In genomic region chr2:81023620-81024019, GRCm38 (mm10) we compare ENCODE assay signal across 15 mouse cellular contexts.
"Had no signal": no experiment of that assay in that cellular context is flagged by ENCODE, and none has a peak within 500 bp of the region (broad histone marks: within the 10 kb centered on the region; RNA-seq: fewer than 3 reads in every experiment).

No protein-coding gene starts in this region.

- H3K4me2 ChIP-seq: limb, embryonic 13.5 days; liver, embryonic 12.5 days; liver, embryonic 15.5 days; lung, embryonic 15.5 days; midbrain, embryonic 11.5 days had no signal

- H3K9ac ChIP-seq: limb, embryonic 13.5 days; liver, embryonic 12.5 days; liver, embryonic 15.5 days; lung, embryonic 15.5 days had no signal

- H3K27me3 ChIP-seq: limb, embryonic 13.5 days; liver, embryonic 12.5 days; liver, embryonic 15.5 days; lung, embryonic 15.5 days had no signal

- H3K9me3 ChIP-seq: limb, embryonic 10.5 days; liver, embryonic 12.5 days; liver, embryonic 15.5 days; lung, embryonic 15.5 days had no signal

- H3K27ac ChIP-seq: limb, embryonic 10.5 days; limb, embryonic 13.5 days; liver, embryonic 12.5 days; liver, embryonic 15.5 days; lung, embryonic 15.5 days had no signal

- H3K4me1 ChIP-seq: limb, embryonic 10.5 days; limb, embryonic 13.5 days; liver, embryonic 12.5 days; liver, embryonic 15.5 days; lung, embryonic 15.5 days had no signal

- ATAC-seq: liver, embryonic 12.5 days had no signal

- H3K36me3 ChIP-seq: limb, embryonic 10.5 days; limb, embryonic 13.5 days; liver, embryonic 12.5 days; liver, embryonic 15.5 days; lung, embryonic 15.5 days had no signal

- H3K4me3 ChIP-seq: limb, embryonic 10.5 days; limb, embryonic 13.5 days; liver, embryonic 12.5 days; liver, embryonic 15.5 days; lung, embryonic 15.5 days had no signal

- DNase-seq: kidney, postnatal 10 days; kidney, postnatal 36 days; liver; lung, adult 18-20 months; lung, postnatal 14 days; lung, postnatal 4 days; midbrain, embryonic 14.5 days; thymus, adult 18-20 months; thymus, postnatal 36 days had no signal
